Mouse (Mus musculus): ENCODE measurements at regions not wholly inside any gene's neighbourhood (a gene's known extent, or its start where the extent isn't known, plus 50 kb on each side); places are given as distances from the start of the nearest gene placed in this dataset.

DNA sequence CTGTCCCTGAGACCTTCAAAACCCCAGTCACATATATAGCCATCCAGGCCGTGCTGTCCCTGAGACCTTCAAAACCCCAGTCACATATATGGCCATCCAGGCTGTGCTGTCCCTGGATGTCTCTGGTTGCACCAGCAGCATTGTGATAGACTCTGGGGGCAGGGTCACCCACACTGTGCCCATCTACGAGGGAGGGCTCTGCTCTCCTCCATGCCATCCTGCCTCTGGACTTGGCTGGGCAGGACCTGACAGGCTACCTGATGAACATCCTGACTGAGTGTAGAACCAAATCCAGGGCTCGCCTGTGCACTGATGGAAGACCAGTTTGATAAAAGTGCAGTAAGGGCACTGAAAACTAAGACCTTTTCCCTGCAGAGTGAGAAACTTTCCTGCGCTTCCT lies 63.1 kb upstream of the S1pr3 start:
- no peak for DNase-seq

DNA sequence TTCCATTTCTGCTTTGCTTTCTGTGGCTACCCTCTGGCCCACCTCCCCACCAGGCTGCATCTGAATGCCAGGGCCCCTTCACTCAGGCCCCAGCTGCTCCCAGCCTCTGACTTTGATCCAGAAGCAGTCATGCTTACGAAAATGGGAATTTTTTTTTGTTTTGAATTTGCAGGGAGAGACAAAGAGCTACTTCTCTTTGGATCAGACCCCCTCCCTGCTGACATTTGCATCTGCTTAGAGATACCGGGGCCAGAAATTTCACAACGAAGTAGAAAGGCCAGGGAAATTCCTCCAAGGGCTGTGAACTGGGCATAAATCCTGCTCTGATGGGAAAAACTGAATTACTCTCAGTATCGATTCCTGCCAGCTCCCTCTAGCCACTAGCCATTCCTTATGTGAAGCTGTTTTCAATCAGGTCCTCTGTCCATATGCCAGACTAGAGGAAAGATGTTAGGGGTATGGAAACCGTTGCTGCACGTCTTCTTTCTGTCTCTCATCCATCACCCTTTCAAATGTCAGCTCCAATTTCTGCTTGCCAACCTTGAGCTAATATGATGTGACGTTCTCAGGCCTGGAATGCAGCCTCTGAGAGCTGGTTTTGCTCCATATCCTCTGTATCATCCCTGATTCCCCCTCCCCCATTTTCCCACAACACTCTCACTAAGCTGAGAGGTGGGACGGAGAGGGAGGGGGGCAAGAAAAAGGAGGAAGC lies 62.4 kb upstream of the S1pr3 start:
- peak; percentile 19 for DNase-seq

DNA sequence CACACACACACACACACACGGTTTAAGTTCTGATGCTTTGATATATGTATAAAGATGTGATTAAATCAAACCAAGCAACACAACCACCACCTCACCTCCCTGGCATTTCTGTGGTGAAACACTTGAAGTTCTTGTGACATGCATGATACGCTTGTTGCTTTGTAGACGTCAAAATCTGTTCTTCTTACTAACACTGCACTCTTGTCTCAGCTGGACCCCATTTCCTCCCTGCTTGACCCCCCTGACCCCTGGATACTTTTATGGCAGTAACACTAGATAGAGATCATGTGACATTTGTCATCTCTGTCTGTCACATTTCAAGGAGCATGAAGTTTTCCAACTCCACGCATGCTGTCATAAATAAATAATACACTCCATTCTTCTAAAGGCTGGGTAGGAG lies 59.7 kb upstream of the S1pr3 start:
- no peak for DNase-seq

DNA sequence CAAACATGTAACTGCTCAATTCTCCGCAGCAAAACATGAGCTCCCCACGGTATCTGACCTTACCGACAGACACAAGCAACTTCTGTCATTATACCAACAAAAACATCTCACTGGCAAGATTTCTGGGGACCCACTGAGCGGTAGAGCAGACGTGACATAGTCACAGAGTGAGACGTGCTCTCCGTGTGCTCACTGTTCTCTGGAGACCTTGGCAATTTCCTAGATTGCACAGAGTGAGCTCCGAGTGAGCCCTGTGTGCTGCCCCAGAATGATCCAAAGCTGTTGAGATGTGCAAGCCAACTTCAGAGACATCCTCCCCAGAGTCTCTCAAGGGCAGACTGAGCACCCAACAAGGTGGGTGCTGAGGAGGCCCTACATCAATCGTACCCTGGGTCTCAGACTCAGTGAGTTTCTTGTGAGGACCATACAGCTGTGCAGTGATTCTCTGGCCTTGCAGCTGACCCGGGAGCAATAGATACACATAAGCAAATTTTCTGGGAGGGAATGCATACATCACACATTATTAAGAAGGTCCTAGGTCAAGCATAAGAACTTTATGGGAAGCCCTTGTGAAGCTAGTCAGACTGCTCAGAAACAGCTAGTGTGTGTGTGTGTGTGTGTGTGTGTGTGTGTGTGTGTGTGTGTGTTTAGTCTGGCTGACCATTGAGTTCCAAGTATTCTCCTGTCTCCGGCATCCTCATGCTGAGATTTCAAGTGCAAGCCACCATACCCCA lies 58.5 kb upstream of the S1pr3 start:
- no peak for DNase-seq

DNA sequence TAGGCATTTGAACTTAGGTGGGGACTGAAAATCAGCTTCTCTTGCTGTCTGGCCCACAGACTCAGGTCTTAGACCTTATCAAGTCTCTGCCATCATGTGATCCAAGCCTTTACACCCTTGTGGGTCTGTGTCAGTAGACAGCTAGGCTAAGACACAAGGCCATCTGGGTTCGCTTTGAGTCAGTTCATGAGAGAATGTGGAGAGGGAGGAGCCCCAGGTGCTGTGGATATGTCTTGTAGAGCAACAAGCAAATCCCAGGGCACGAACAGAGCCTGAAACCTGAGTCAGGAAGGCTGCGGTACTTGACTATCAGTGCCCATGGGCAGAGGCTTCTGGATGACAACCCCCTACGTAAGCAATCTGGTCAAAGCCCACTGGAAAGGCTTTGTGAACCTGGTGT lies 55.6 kb upstream of the S1pr3 start:
- DNase-seq = no peak

DNA sequence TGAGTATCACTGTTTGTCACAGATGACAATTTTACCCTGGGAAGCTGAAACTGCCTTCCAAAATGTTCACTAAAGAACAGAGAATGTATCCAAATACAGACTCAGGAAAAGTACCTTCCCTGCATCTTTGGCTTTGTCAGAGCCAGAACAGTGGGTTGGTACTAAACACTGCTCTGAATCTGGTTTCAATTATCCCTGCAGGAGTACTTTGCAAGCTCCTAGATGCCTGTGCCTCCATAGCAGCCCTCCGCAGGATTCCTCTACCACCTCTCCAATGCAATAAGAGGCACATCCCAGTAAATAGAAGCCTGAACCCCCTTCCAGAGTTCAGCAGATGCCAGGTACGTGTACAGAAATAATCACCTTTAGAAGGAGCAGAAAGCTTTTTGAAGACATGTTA lies 52.9 kb upstream of the S1pr3 start:
- no peak for DNase-seq
